Mouse (Mus musculus): ENCODE measurements around the gene Mettl21e. TPM values are rescaled to one million over a fixed set of nuclear protein-coding genes. Genes with fewer than 3 reads are reported as not detected.
"Not testable (repeated sequence)": the region's sequence is repeated elsewhere in the genome, so short reads cannot be mapped to it uniquely, and the experiment has no call there.

The Mettl21e gene
- total RNA-seq (2021), result not detected in 2 replicates
- long read RNA-seq, result 0 reads

GRCm38 (mm10) chr1:44218876-44219275 lies at the start of gene Mettl21e:
Mettl21e (minus strand) TSS chr1:44218961.
- no peak for DNase-seq

- DNase-seq, result not testable (repeated sequence)
Observed at GRCm38 (mm10) chr1:44240440-44240839, 21.7 kb upstream of the Mettl21e start.

GRCm38 (mm10) chr1:44239969-44240368 lies 21.2 kb upstream of the Mettl21e start:
- DNase-seq, result no peak

- no peak for DNase-seq
Observed at GRCm38 (mm10) chr1:44237305-44237704, 18.5 kb upstream of the Mettl21e start.

- DNase-seq, result no peak
Observed at GRCm38 (mm10) chr1:44235311-44235710, 16.6 kb upstream of the Mettl21e start.

- not testable (repeated sequence) for DNase-seq
Observed at GRCm38 (mm10) chr1:44234531-44234930, 15.8 kb upstream of the Mettl21e start.

GRCm38 (mm10) chr1:44229044-44229443 lies 10.3 kb upstream of the Mettl21e start:
- no peak for DNase-seq

- no peak for DNase-seq
Observed at GRCm38 (mm10) chr1:44217118-44217517, 1.6 kb downstream of the Mettl21e start.

GRCm38 (mm10) chr1:44216352-44217116 lies 2.2 kb downstream of the Mettl21e start:
- no peak for DNase-seq

GRCm38 (mm10) chr1:44214443-44214842 lies 4.3 kb downstream of the Mettl21e start:
- no peak for DNase-seq

- no peak for DNase-seq
Observed at GRCm38 (mm10) chr1:44202876-44203275, 15.9 kb downstream of the Mettl21e start.

GRCm38 (mm10) chr1:44198273-44199171 lies 20.2 kb downstream of the Mettl21e start:
- DNase-seq, result peak; percentile 12

GRCm38 (mm10) chr1:44186396-44186795 lies 32.4 kb downstream of the Mettl21e start:
- no peak for DNase-seq

- DNase-seq, result no peak
Observed at GRCm38 (mm10) chr1:44178086-44178485, 40.7 kb downstream of the Mettl21e start.

- no peak for DNase-seq
Observed at GRCm38 (mm10) chr1:44173903-44174302, 44.9 kb downstream of the Mettl21e start.

- no peak for DNase-seq
Observed at GRCm38 (mm10) chr1:44172656-44173055, 46.1 kb downstream of the Mettl21e start.

- DNase-seq, result no peak
Observed at GRCm38 (mm10) chr1:44167859-44168383, 50.8 kb downstream of the Mettl21e start.

- no peak for DNase-seq
Observed at GRCm38 (mm10) chr1:44162389-44162788, 56.4 kb downstream of the Mettl21e start.

- no peak for DNase-seq
Observed at GRCm38 (mm10) chr1:44161818-44162217, 56.9 kb downstream of the Mettl21e start.

GRCm38 (mm10) chr1:44158317-44158716 lies 60.4 kb downstream of the Mettl21e start:
- DNase-seq, result no peak

- no peak for DNase-seq
Observed at GRCm38 (mm10) chr1:44155287-44155686, 63.5 kb downstream of the Mettl21e start.
